Mouse (Mus musculus) lung, postnatal 0 days (tissue): Measurements from ENCODE around the gene Arhgap20.

ENCODE experiments used
- CTCF ChIP-seq: IDR thresholded peaks from 2 replicates; pipeline ENCODE4 v1.5.1; 2016; ENCODE audit warnings: antibody characterized with exemption, mild to moderate bottlenecking
- EP300 ChIP-seq: IDR thresholded peaks from 2 replicates; pipeline ENCODE4 v1.6.1; 2016; ENCODE audit warnings: antibody characterized with exemption, mild to moderate bottlenecking, control low read depth

DNA sequence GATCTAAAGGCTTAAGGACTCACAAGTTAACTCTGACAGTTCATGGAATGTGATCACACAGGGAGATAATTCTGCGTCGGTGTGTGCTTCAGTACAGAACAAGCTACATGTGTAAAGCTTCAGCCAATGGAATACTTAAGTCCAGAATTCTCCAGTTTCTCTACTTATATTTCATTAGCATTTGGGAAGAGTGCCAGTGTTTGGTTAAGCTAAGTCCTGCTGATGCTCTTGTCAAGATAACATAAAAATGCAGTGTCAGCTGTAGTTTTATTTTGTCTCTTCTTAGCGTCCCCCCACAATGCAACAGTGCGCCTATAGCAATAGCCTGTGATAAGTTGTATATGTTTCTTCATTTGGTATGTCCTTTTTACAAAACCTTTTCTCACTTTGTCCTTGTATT is 15.0 kb upstream of the Arhgap20 start:
- TF ChIP-seq CTCF (no peak), EP300 (no peak)
